Mouse (Mus musculus): ENCODE data around the gene Grb2. TPM values are rescaled to one million over a fixed set of nuclear protein-coding genes. Genes with fewer than 3 reads are reported as not detected.

Grb2 gene
- polyA plus RNA-seq, 1 experiment from 2014 or later: 113 TPM

DNA sequence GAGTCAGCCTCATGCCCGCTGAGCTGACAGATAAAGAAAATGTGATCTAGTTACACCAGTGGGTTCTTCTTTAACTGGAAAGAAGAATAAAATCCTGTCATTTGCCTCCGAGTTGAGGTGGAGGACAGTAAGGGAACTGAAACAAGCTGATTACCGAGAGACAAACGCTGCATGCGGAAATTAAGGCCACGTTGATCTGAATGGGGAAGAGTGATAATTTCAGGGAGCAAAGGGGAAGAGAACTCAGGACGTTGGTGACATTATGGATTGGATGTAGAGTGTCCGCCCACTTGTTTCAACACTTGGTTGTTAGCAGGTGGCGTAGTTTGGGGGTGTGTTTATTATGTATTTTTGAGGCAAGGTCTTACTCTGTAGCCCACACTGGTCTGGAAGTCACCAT is 34.5 kb upstream of the Grb2 start:
- Histone ChIP-seq H3K27ac (ENCODE audit: low read depth, low read length) (no peak overlapping the region), H3K9me3 (replicated peaks; ENCODE audit: control insufficient read depth, low read length) (no peaks in the 10 kb centered on the region), H3K9ac (ENCODE audit: low read length) (no peak overlapping the region), H3K27me3 (replicated peaks; ENCODE audit: control insufficient read depth, insufficient read depth, low read length) (no peaks in the 10 kb centered on the region), H3K4me3 (ENCODE audit: low read depth, low read length) (no peak overlapping the region), H3K36me3 (ENCODE audit: control insufficient read depth, insufficient read depth, low read length) (no peaks in the 10 kb centered on the region), H3K4me1 (ENCODE audit: control insufficient read depth, insufficient read depth, low read length) (peaks cover 2% of the 10 kb centered on the region; the same call in 1 of the 2 replicates), H3K4me2 (ENCODE audit: low read length) (no peak overlapping the region)
- ATAC-seq: no peak
- 87% methylated on average over 9 of the region's 9 CpGs for WGBS
- DNase-seq (ENCODE audit: low spot score): no peak

DNA sequence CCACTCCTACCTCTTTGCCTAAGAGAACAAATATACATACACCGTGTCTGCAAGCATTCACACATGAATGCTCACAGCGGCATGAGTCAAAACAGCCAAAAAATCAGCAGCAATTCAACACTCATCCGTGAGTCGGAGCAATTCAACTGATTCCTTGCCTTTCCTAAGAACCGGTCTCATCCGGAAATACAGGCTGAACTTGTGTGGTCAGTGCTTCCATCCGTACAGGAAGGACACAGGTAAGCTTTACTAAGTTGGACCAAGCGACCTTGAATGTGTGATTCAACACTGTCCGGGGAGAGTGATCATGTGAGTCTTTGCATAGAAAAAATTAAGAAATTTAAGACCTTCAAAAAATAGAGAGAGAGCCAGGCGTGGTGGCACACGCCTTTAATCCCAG is 32.7 kb upstream of the Grb2 start:
- H3K27ac ChIP-seq (ENCODE audit: low read depth, low read length): no peak overlapping the region
- no peak for ATAC-seq
- 88% methylated on average over 11 of the region's 11 CpGs for whole genome bisulfite sequencing
- H3K9me3 ChIP-seq (replicated peaks; ENCODE audit: control insufficient read depth, low read length): no peaks in the 10 kb centered on the region
- H3K4me1 ChIP-seq (ENCODE audit: control insufficient read depth, insufficient read depth, low read length): peaks cover 2% of the 10 kb centered on the region; the same call in 1 of the 2 replicates
- H3K27me3 ChIP-seq (replicated peaks; ENCODE audit: control insufficient read depth, insufficient read depth, low read length): no peaks in the 10 kb centered on the region
- no peak overlapping the region for H3K4me3 ChIP-seq (ENCODE audit: low read depth, low read length)
- no peaks in the 10 kb centered on the region for H3K36me3 ChIP-seq (ENCODE audit: control insufficient read depth, insufficient read depth, low read length)
- DNase-seq (ENCODE audit: low spot score): no peak
- H3K9ac ChIP-seq (ENCODE audit: low read length): no peak overlapping the region
- no peak overlapping the region for H3K4me2 ChIP-seq (ENCODE audit: low read length)

DNA sequence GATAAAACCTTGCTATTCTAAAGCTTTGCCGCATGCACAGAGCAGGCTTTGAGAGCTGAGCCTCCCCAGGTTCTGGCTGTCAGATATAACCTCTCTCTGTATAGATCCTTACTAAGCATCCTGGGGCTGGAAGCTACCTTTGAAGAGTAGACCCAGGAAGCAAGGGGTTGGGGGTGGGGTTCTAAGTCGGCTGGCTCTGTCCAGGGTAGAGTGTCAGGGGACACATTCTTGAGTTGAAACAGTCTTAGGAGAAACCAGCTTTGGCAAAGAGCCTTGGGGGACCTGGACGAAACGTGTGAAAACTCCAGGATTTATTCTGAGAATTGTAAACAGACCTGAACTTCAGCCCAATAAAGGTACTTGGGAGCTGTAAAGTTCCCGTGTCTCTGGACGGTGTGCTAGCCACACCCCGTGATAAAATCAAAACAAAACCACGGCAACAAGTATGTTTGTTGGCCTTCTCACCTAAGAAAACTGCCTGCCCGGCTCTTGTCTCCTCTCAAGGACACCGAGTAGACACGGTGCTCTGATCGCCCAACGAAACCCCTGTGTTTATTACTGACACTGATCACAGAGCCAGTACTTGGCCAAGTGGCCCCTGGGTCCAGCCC is 30.0 kb upstream of the Grb2 start:
- 70% methylated on average over 13 of the region's 13 CpGs for WGBS
- H3K4me3 ChIP-seq (ENCODE audit: low read depth, low read length): no peak overlapping the region
- no peak for DNase-seq (ENCODE audit: low spot score)
- H3K27me3 ChIP-seq (replicated peaks; ENCODE audit: control insufficient read depth, insufficient read depth, low read length): no peaks in the 10 kb centered on the region
- no peak overlapping the region for H3K9ac ChIP-seq (ENCODE audit: low read length)
- peaks cover 2% of the 10 kb centered on the region; the same call in 1 of the 2 replicates for H3K4me1 ChIP-seq (ENCODE audit: control insufficient read depth, insufficient read depth, low read length)
- H3K4me2 ChIP-seq (ENCODE audit: low read length): no peak overlapping the region
- no peak for ATAC-seq
- no peaks in the 10 kb centered on the region for H3K36me3 ChIP-seq (ENCODE audit: control insufficient read depth, insufficient read depth, low read length)
- H3K9me3 ChIP-seq (replicated peaks; ENCODE audit: control insufficient read depth, low read length): no peaks in the 10 kb centered on the region
- no peak overlapping the region for H3K27ac ChIP-seq (ENCODE audit: low read depth, low read length)

DNA sequence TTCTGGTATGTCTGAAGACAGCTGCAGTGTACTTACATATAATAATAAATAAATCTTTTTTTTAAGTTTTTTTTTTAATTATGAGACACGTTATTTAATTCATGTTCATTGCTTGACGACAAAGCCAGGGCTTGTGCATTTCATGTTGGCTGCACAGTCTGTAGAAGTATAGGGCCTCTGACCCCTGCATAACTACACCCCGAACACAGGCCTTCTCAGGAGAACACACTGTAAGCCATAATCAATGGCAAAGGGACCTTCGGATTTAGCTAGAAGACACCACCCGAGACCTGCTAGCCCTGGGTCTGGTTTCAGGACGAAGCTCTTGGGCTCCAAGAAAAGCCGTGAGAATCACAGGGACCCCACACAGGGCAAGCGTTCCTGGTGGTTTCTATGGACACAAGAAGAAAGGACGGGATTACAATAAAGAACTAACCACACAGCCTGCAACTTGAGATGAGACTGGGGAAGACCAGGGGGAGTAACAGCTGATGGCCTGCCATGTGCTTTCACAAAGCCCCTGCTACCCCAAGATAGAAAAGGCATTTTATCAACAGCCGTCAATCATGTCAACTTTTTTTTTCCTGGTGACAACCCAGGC is 29.3 kb upstream of the Grb2 start:
- no peak overlapping the region for H3K27ac ChIP-seq (ENCODE audit: low read depth, low read length)
- no peaks in the 10 kb centered on the region for H3K27me3 ChIP-seq (replicated peaks; ENCODE audit: control insufficient read depth, insufficient read depth, low read length)
- ATAC-seq (no peak), DNase-seq (ENCODE audit: low spot score) (peak; percentile 24)
- no peak overlapping the region for H3K9ac ChIP-seq (ENCODE audit: low read length)
- H3K9me3 ChIP-seq (replicated peaks; ENCODE audit: control insufficient read depth, low read length): no peaks in the 10 kb centered on the region
- 34% methylated on average over 10 of the region's 10 CpGs for WGBS
- no peak overlapping the region for H3K4me3 ChIP-seq (ENCODE audit: low read depth, low read length)
- peaks cover 2% of the 10 kb centered on the region; the same call in 1 of the 2 replicates for H3K4me1 ChIP-seq (ENCODE audit: control insufficient read depth, insufficient read depth, low read length)
- no peak overlapping the region for H3K4me2 ChIP-seq (ENCODE audit: low read length)
- H3K36me3 ChIP-seq (ENCODE audit: control insufficient read depth, insufficient read depth, low read length): no peaks in the 10 kb centered on the region

DNA sequence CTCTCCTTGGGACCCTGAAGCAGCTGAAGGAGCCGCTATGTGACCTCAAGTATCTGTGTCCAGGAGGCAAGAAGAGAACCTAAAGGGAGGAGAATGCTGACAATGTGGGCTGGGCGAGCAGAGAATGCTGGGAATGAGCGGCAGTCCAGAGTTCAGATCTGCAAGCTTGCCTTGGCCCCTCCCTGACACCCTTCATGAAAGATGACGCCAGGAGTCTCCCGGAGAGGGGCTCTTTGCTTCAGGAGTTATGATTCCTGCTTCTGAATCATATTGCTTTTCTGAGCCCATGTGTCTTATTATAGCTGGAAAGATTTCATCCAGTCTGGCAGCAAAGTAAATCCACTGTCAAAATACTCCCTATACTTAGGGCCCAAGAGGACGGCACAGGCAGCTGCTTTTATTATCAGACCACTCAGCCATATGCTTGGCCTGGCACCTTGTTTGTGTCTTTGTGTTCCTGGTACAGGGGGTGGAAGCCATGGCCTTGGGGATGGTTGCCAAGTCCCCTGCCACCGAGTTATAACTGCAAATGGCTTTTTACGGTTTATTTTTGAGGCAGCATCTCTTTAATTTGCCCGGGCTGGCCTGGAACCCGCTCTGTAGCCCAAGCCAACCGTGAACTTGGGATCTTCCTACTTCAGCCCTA is 25.8 kb upstream of the Grb2 start:
- ATAC-seq: no peak
- DNase-seq (ENCODE audit: low spot score): peak; percentile 46
- 53% methylated on average over 11 of the region's 11 CpGs for WGBS
- no peak overlapping the region for H3K4me3 ChIP-seq (ENCODE audit: low read depth, low read length)
- no peaks in the 10 kb centered on the region for H3K27me3 ChIP-seq (replicated peaks; ENCODE audit: control insufficient read depth, insufficient read depth, low read length)
- no peak overlapping the region; the same call in 1 of the 2 replicates for H3K27ac ChIP-seq (ENCODE audit: low read depth, low read length)
- no peak overlapping the region for H3K9ac ChIP-seq (ENCODE audit: low read length)
- H3K36me3 ChIP-seq (ENCODE audit: control insufficient read depth, insufficient read depth, low read length): no peaks in the 10 kb centered on the region
- peaks cover 2% of the 10 kb centered on the region; the same call in 1 of the 2 replicates for H3K4me1 ChIP-seq (ENCODE audit: control insufficient read depth, insufficient read depth, low read length)
- H3K9me3 ChIP-seq (replicated peaks; ENCODE audit: control insufficient read depth, low read length): no peaks in the 10 kb centered on the region
- H3K4me2 ChIP-seq (ENCODE audit: low read length): no peak overlapping the region

DNA sequence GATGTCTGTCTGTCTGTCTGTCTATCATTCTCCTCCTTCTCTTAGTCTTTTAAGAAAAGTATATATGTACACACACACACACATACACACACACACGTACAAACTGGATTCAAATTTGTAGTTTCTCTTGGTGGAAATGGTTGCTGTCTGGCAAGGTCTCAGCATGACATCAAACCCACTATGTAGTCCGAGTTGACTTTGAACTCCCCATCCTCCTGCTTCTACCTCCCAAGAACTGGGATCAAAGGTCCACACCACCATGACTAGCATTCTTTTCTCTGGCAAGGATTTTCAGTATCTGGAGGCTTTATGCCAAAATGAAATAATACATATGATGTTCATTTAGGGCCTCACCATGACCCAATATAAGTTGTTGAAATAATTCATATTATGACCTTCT is 14.8 kb upstream of the Grb2 start:
- WGBS: 83% methylated on average over 2 of the region's 2 CpGs

DNA sequence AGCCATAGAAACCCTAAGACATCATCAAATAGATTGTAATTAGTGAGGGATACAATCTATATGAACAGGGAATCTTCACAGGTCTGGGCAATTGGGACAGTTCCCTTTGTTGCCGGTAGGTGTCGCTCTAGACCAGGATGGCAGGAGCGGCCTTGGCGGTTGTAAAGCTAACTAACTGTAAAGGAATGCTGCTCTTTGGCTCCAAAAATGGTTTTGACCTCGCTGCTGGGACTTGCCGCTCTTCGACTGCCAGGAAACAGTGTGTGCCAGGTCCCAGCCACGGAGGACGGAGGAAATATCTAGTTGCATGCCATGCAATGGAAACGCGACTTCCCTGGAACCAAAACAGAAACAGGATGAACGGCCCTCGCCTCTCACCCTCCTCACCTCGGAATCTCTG is 14.2 kb upstream of the Grb2 start:
- Histone ChIP-seq H3K4me2 (ENCODE audit: low read length) (no peak overlapping the region), H3K36me3 (ENCODE audit: control insufficient read depth, insufficient read depth, low read length) (no peaks in the 10 kb centered on the region), H3K4me1 (ENCODE audit: control insufficient read depth, insufficient read depth, low read length) (no peaks in the 10 kb centered on the region), H3K9me3 (replicated peaks; ENCODE audit: control insufficient read depth, low read length) (no peaks in the 10 kb centered on the region), H3K4me3 (ENCODE audit: low read depth, low read length) (no peak overlapping the region), H3K27me3 (replicated peaks; ENCODE audit: control insufficient read depth, insufficient read depth, low read length) (no peaks in the 10 kb centered on the region), H3K27ac (ENCODE audit: low read depth, low read length) (no peak overlapping the region), H3K9ac (ENCODE audit: low read length) (no peak overlapping the region)
- 17% methylated on average over 14 of the region's 14 CpGs for WGBS
- 0 out of 2 replicates have a peak, but pooled peaks have one; percentile 34 for ATAC-seq
- peak; percentile 83 for DNase-seq (ENCODE audit: low spot score)

More for the DNA sequence above, 14.8 kb upstream of the Grb2 start:
- Histone ChIP-seq H3K36me3 (ENCODE audit: control insufficient read depth, insufficient read depth, low read length) (no peaks in the 10 kb centered on the region), H3K4me3 (ENCODE audit: low read depth, low read length) (no peak overlapping the region), H3K9me3 (replicated peaks; ENCODE audit: control insufficient read depth, low read length) (no peaks in the 10 kb centered on the region), H3K4me2 (ENCODE audit: low read length) (no peak overlapping the region), H3K9ac (ENCODE audit: low read length) (no peak overlapping the region), H3K27me3 (replicated peaks; ENCODE audit: control insufficient read depth, insufficient read depth, low read length) (no peaks in the 10 kb centered on the region), H3K4me1 (ENCODE audit: control insufficient read depth, insufficient read depth, low read length) (no peaks in the 10 kb centered on the region), H3K27ac (ENCODE audit: low read depth, low read length) (no peak overlapping the region)
- DNase-seq (ENCODE audit: low spot score) (no peak), ATAC-seq (no peak)

DNA sequence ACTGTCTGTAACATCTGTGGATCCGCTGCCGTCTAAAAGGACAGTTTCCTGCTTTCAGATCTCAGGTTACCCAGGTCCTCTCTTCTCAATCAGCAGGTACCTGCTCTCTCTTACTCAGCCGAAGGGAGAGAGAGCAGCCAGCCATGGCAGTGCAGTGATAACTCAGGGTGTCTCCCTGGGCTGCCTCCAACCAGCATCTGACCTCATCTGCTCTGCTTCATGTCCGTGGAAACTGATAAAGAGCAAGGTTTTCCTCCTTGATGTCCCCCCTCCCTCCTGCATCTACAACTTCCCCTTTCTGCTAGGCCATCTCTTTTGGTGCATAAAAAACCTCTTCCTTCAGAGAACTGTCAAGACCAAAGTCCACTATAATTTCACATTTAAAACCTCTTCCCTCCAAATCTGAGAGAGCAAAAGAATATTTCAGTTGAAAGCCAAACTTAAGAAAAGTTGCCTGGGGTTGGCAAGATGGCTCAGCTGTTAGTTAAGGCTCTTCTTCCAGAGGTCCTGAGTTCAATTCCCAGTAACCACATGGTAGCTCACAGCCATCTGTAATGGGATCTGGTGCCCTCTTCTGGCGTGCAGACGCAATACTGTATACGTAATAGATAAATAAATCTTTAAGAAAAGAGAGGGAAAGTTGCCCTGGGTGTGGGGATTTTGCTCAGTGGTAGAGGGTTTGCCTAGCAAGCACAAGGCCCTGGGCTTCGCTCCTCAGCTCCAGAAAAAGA is 9.4 kb upstream of the Grb2 start:
- H3K4me2 ChIP-seq (ENCODE audit: low read length): no peak overlapping the region
- no peak overlapping the region for H3K9ac ChIP-seq (ENCODE audit: low read length)
- no peaks in the 10 kb centered on the region for H3K4me1 ChIP-seq (ENCODE audit: control insufficient read depth, insufficient read depth, low read length)
- H3K36me3 ChIP-seq (ENCODE audit: control insufficient read depth, insufficient read depth, low read length): no peaks in the 10 kb centered on the region
- H3K9me3 ChIP-seq (replicated peaks; ENCODE audit: control insufficient read depth, low read length): no peaks in the 10 kb centered on the region
- H3K4me3 ChIP-seq (ENCODE audit: low read depth, low read length): no peak overlapping the region
- peak; percentile 20 for DNase-seq (ENCODE audit: low spot score)
- WGBS: 55% methylated on average over 8 of the region's 8 CpGs
- no peak for ATAC-seq
- H3K27me3 ChIP-seq (replicated peaks; ENCODE audit: control insufficient read depth, insufficient read depth, low read length): no peaks in the 10 kb centered on the region
- no peak overlapping the region for H3K27ac ChIP-seq (ENCODE audit: low read depth, low read length)

Measured in forebrain, embryonic 14.5 days (tissue).